Mouse (Mus musculus) ES-E14 (cell line): ENCODE data around the gene Gm8994.

Source experiments
- CHD2 ChIP-seq: IDR thresholded peaks from 2 replicates; pipeline ENCODE4 v1.6.1; 2014; ENCODE audit warnings: mild to moderate bottlenecking, low read depth, low read length, inconsistent platforms
- HCFC1 ChIP-seq: IDR thresholded peaks from 2 replicates; pipeline ENCODE4 v1.6.1; 2012; ENCODE audit warnings: low read length, inconsistent platforms, borderline replicate concordance; ENCODE audit not compliant: insufficient read depth
- ZC3H11A ChIP-seq: IDR thresholded peaks from 2 replicates; pipeline ENCODE4 v1.6.1; 2012; ENCODE audit warnings: low read depth, mild to moderate bottlenecking, inconsistent platforms, low read length, borderline replicate concordance
- ZNF384 ChIP-seq: IDR thresholded peaks from 2 replicates; pipeline ENCODE4 v1.6.1; 2012; ENCODE audit warnings: low read depth, low read length, inconsistent platforms

GRCm38 (mm10) chr6:136347053-136347452 is 19.7 kb downstream of the Gm8994 start:
- no peak for TF ChIP-seq HCFC1
- no peak for TF ChIP-seq CHD2
- no peak for TF ChIP-seq ZNF384
- no peak for TF ChIP-seq ZC3H11A
